Mouse (Mus musculus) E14TG2a.4 (cell line): ENCODE data around the gene 4930404H24Rik.

Experiments
- H3K27me3 ChIP-seq: 2 replicates; pipeline ENCODE4 v1.6.1; 2014; ENCODE audit warnings: low read length, control low read depth; ENCODE audit not compliant: insufficient read depth
- H3K36me3 ChIP-seq: 2 replicates; pipeline ENCODE4 v1.6.1; 2014; ENCODE audit warnings: low read length, control low read depth; ENCODE audit not compliant: insufficient read depth
- H3K4me1 ChIP-seq: replicated peaks from 2 replicates; pipeline ENCODE4 v1.6.1; 2014; ENCODE audit warnings: low read depth, low read length, control low read depth
- H3K4me3 ChIP-seq: replicated peaks from 2 replicates; pipeline ENCODE4 v1.5.1; 2014; ENCODE audit warnings: mild to moderate bottlenecking, low read length
- H3K9me3 ChIP-seq: 2 replicates; pipeline ENCODE4 v1.6.1; 2014; ENCODE audit warnings: low read length, control low read depth
- CTCF ChIP-seq: conservative IDR thresholded peaks from 2 replicates; pipeline ENCODE4 v1.5.1; 2014; ENCODE audit warnings: low read length
- NANOG ChIP-seq: IDR thresholded peaks from 2 replicates; pipeline ENCODE4 v1.6.1; 2014; ENCODE audit warnings: borderline replicate concordance, low read length, mixed read lengths
- POU5F1 ChIP-seq: IDR thresholded peaks from 2 replicates; pipeline ENCODE4 v1.6.1; 2014; ENCODE audit warnings: low read length, borderline replicate concordance

4930404H24Rik gene

DNA sequence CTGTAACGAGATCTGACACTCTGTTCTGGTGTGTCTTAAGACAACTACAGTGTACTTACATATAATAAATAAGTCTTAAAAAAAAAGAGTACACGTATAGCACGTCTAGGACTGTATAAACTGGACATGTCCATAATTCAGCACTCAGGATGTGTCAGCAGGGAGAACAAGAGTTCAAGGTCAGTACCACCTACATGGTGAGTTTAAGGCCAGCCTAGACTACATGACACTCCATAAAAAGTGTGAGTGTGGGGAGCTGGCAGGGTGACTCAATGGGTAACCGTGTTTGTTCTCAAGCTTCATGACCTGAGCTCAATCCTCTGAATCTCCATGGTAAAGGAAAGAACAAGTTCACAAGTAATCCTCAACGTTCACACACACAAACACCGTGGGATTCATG lies 44.1 kb upstream of the 4930404H24Rik start:
- Histone ChIP-seq H3K27me3 (peaks cover 46% of the 10 kb centered on the region), H3K9me3 (no peaks in the 10 kb centered on the region), H3K36me3 (no peaks in the 10 kb centered on the region), H3K4me3 (no peak overlapping the region), H3K4me1 (peaks cover 18% of the 10 kb centered on the region)
- TF ChIP-seq NANOG (no peak), CTCF (no peak), POU5F1 (no peak)

GRCm38 (mm10) chr2:153453961-153454759 lies 38.4 kb upstream of the 4930404H24Rik start:
- Histone ChIP-seq H3K36me3 (no peaks in the 10 kb centered on the region), H3K27me3 (peaks cover 11% of the 10 kb centered on the region; the same call in 1 of the 2 replicates), H3K9me3 (no peaks in the 10 kb centered on the region), H3K4me1 (peaks cover 15% of the 10 kb centered on the region; the same call in 1 of the 2 replicates), H3K4me3 (no peak overlapping the region)
- TF ChIP-seq NANOG (no peak), POU5F1 (no peak), CTCF (no peak)

DNA sequence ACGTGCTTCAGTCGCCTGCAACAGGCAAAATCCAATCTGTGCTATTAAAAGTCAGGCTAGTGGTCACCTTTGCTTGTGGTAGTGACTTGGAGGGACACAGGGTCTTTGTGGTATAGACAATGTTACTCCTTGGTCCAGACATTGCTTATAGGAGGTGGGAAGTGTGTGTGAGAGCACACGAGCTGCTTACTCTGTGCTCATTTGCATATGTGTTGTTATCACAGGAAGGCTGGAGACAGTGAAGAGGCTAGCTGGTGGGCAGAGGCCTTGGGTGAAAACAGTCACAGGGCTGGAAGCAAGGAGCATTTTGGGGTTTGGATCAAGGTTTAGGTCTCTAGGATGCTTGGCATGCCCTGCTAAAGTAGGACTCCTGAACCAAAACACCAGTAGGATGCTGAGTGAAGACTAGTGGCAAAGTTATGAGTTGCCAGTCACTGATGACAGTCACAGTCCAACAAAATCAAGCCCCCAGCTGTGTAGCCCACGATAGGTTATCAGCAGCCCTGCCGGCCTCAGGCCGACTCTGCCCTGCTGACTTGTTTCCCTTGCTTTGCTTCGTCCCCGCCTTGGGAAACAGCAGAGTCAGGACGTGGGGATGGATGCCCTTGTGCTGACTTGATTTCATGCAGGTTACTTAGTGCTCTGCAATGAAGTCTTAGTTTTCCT lies 37.6 kb upstream of the 4930404H24Rik start:
- TF ChIP-seq POU5F1 (no peak), NANOG (no peak)
- H3K36me3 ChIP-seq = no peaks in the 10 kb centered on the region
- H3K4me1 ChIP-seq = peaks cover 15% of the 10 kb centered on the region; the same call in 1 of the 2 replicates
- no peaks in the 10 kb centered on the region for H3K9me3 ChIP-seq
- H3K4me3 ChIP-seq = no peak overlapping the region
- peaks cover 11% of the 10 kb centered on the region; the same call in 1 of the 2 replicates for H3K27me3 ChIP-seq

GRCm38 (mm10) chr2:153457467-153457866 lies 35.1 kb upstream of the 4930404H24Rik start:
- Histone ChIP-seq H3K27me3 (peaks cover 11% of the 10 kb centered on the region; the same call in 1 of the 2 replicates), H3K9me3 (no peaks in the 10 kb centered on the region), H3K36me3 (no peaks in the 10 kb centered on the region), H3K4me1 (peaks cover 15% of the 10 kb centered on the region; the same call in 1 of the 2 replicates), H3K4me3 (no peak overlapping the region)
- TF ChIP-seq NANOG (no peak), POU5F1 (no peak), CTCF (no peak)

- peaks cover 11% of the 10 kb centered on the region; the same call in 1 of the 2 replicates for H3K27me3 ChIP-seq
- H3K36me3 ChIP-seq = no peaks in the 10 kb centered on the region
- no peaks in the 10 kb centered on the region for H3K9me3 ChIP-seq
- H3K4me1 ChIP-seq = peaks cover 15% of the 10 kb centered on the region; the same call in 1 of the 2 replicates
- no peak overlapping the region for H3K4me3 ChIP-seq
- TF ChIP-seq CTCF = no peak
- no peak for TF ChIP-seq NANOG
- TF ChIP-seq POU5F1 = no peak
Measured at GRCm38 (mm10) chr2:153458022-153458441, 34.6 kb upstream of the 4930404H24Rik start.

- TF ChIP-seq CTCF = peak; percentile 26
- TF ChIP-seq POU5F1 = no peak
- TF ChIP-seq NANOG = no peak
- no peaks in the 10 kb centered on the region for H3K4me1 ChIP-seq
- H3K36me3 ChIP-seq = no peaks in the 10 kb centered on the region
- no peaks in the 10 kb centered on the region for H3K9me3 ChIP-seq
- H3K4me3 ChIP-seq = no peak overlapping the region
- 0 out of 2 replicates have a peak, but pooled peaks cover under 1% of the 10 kb centered on the region for H3K27me3 ChIP-seq
Measured at GRCm38 (mm10) chr2:153463257-153463656, 29.3 kb upstream of the 4930404H24Rik start.

- Histone ChIP-seq H3K9me3 (no peaks in the 10 kb centered on the region), H3K4me1 (peaks cover 12% of the 10 kb centered on the region), H3K36me3 (no peaks in the 10 kb centered on the region), H3K27me3 (peaks cover 4% of the 10 kb centered on the region; the same call in 1 of the 2 replicates), H3K4me3 (no peak overlapping the region)
- no peak for TF ChIP-seq POU5F1
- TF ChIP-seq NANOG = no peak
Measured at GRCm38 (mm10) chr2:153467372-153467771, 25.2 kb upstream of the 4930404H24Rik start.

DNA sequence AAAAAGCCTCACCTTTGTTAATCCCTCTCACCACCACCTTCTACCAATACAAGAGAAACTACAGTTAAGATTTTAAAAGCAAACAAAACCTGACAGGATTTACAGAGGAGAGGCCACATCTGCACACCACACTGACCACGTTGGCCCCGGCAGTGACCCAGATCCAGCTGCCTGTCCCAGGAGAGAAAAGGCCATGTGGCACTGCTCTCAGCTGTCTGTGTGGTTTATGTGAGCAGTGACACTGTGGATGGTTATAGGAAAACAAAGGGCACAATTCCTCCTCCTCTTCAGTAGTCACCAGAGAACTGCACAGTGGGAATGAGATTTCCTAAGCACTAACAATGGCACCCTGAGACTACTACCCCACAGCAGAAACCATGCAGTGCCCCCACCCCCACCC lies 23.3 kb upstream of the 4930404H24Rik start:
- no peak overlapping the region for H3K4me3 ChIP-seq
- no peaks in the 10 kb centered on the region for H3K9me3 ChIP-seq
- H3K27me3 ChIP-seq = peaks cover 7% of the 10 kb centered on the region; the same call in 1 of the 2 replicates
- no peaks in the 10 kb centered on the region for H3K36me3 ChIP-seq
- no peak for TF ChIP-seq POU5F1
- TF ChIP-seq NANOG = no peak
- no peak for TF ChIP-seq CTCF
- H3K4me1 ChIP-seq = peaks cover 12% of the 10 kb centered on the region
